Mouse (Mus musculus): ENCODE measurements around the gene Ly6g6f. TPM values are rescaled to one million over a fixed set of nuclear protein-coding genes. Genes with fewer than 3 reads are reported as not detected.

Ly6g6f gene
- polyA plus RNA-seq, 1 experiment from 2014 or later = not detected

- H3K36me3 ChIP-seq (ENCODE audit: control insufficient read depth, insufficient read depth, low read length) = peaks cover 31% of the 10 kb centered on the region
- peak overlapping the region; percentile 92; the same call in 1 of the 2 replicates for H3K27ac ChIP-seq (ENCODE audit: low read length)
- H3K4me2 ChIP-seq (replicated peaks; ENCODE audit: low read depth, low read length) = peak overlapping the region; percentile 52
- no peaks in the 10 kb centered on the region for H3K9me3 ChIP-seq (ENCODE audit: control insufficient read depth, low read depth, low read length)
- H3K4me3 ChIP-seq (ENCODE audit: low read depth, low read length) = peak overlapping the region; percentile 54
- WGBS = 61% methylated on average over 8 of the region's 8 CpGs
- no peak for ATAC-seq (ENCODE audit: insufficient number of reproducible peaks, insufficient read depth, low FRiP score, low read depth)
- H3K9ac ChIP-seq (replicated peaks; ENCODE audit: low read depth, low read length) = peak overlapping the region; percentile 77; the same call in 1 of the 2 replicates
- no peaks in the 10 kb centered on the region for H3K27me3 ChIP-seq (ENCODE audit: control insufficient read depth, insufficient read depth, low read length)
- peaks cover 10% of the 10 kb centered on the region for H3K4me1 ChIP-seq (ENCODE audit: control insufficient read depth, insufficient read depth, low read length)
These were observed 4.9 kb upstream of the Ly6g6f start for GRCm38 (mm10) chr17:35090166-35090932.

GRCm38 (mm10) chr17:35088825-35089644 is 3.6 kb upstream of the Ly6g6f start, which contains the start of gene Abhd16a:
Gene Abhd16a, plus strand, starts transcription at chr17:35089263.
- H3K36me3 ChIP-seq (ENCODE audit: control insufficient read depth, insufficient read depth, low read length) = peaks cover 21% of the 10 kb centered on the region
- H3K9me3 ChIP-seq (ENCODE audit: control insufficient read depth, low read depth, low read length) = no peaks in the 10 kb centered on the region
- WGBS = 3% methylated on average over 67 of the region's 67 CpGs
- H3K9ac ChIP-seq (replicated peaks; ENCODE audit: low read depth, low read length) = peak within 1 kb of the TSS; percentile 77
- ATAC-seq (ENCODE audit: insufficient number of reproducible peaks, insufficient read depth, low FRiP score, low read depth) = peak; percentile 96
- H3K27me3 ChIP-seq (ENCODE audit: control insufficient read depth, insufficient read depth, low read length) = no peaks in the 10 kb centered on the region
- H3K4me2 ChIP-seq (replicated peaks; ENCODE audit: low read depth, low read length) = peak within 1 kb of the TSS; percentile 52
- peaks cover 10% of the 10 kb centered on the region for H3K4me1 ChIP-seq (ENCODE audit: control insufficient read depth, insufficient read depth, low read length)
- H3K27ac ChIP-seq (ENCODE audit: low read length) = peak within 1 kb of the TSS; percentile 92
- H3K4me3 ChIP-seq (ENCODE audit: low read depth, low read length) = peak within 1 kb of the TSS; percentile 54

- H3K27me3 ChIP-seq (ENCODE audit: control insufficient read depth, insufficient read depth, low read length) = no peaks in the 10 kb centered on the region
- no peak overlapping the region for H3K9ac ChIP-seq (replicated peaks; ENCODE audit: low read depth, low read length)
- H3K27ac ChIP-seq (ENCODE audit: low read length) = no peak overlapping the region
- peaks cover 10% of the 10 kb centered on the region for H3K4me1 ChIP-seq (ENCODE audit: control insufficient read depth, insufficient read depth, low read length)
- 43% methylated on average over 2 of the region's 2 CpGs for WGBS
- H3K36me3 ChIP-seq (ENCODE audit: control insufficient read depth, insufficient read depth, low read length) = peaks cover 16% of the 10 kb centered on the region
- H3K4me2 ChIP-seq (replicated peaks; ENCODE audit: low read depth, low read length) = no peak overlapping the region
- H3K4me3 ChIP-seq (ENCODE audit: low read depth, low read length) = no peak overlapping the region
- no peak for ATAC-seq (ENCODE audit: insufficient number of reproducible peaks, insufficient read depth, low FRiP score, low read depth)
- no peaks in the 10 kb centered on the region for H3K9me3 ChIP-seq (ENCODE audit: control insufficient read depth, low read depth, low read length)
These were observed 2.7 kb upstream of the Ly6g6f start for GRCm38 (mm10) chr17:35088151-35088550.

GRCm38 (mm10) chr17:35083929-35084497 is 1.4 kb downstream of the Ly6g6f start:
- no peaks in the 10 kb centered on the region for H3K27me3 ChIP-seq (ENCODE audit: control insufficient read depth, insufficient read depth, low read length)
- WGBS = 79% methylated on average over 3 of the region's 3 CpGs
- no peaks in the 10 kb centered on the region for H3K4me1 ChIP-seq (ENCODE audit: control insufficient read depth, insufficient read depth, low read length)
- H3K27ac ChIP-seq (ENCODE audit: low read length) = no peak overlapping the region
- H3K9me3 ChIP-seq (ENCODE audit: control insufficient read depth, low read depth, low read length) = no peaks in the 10 kb centered on the region
- ATAC-seq (ENCODE audit: insufficient number of reproducible peaks, insufficient read depth, low FRiP score, low read depth) = no peak
- no peaks in the 10 kb centered on the region for H3K36me3 ChIP-seq (ENCODE audit: control insufficient read depth, insufficient read depth, low read length)
- H3K9ac ChIP-seq (replicated peaks; ENCODE audit: low read depth, low read length) = no peak overlapping the region
- no peak overlapping the region for H3K4me2 ChIP-seq (replicated peaks; ENCODE audit: low read depth, low read length)
- no peak overlapping the region for H3K4me3 ChIP-seq (ENCODE audit: low read depth, low read length)

- Histone ChIP-seq H3K4me1 (ENCODE audit: control insufficient read depth, insufficient read depth, low read length) (no peaks in the 10 kb centered on the region), H3K27ac (ENCODE audit: low read length) (no peak overlapping the region), H3K27me3 (ENCODE audit: control insufficient read depth, insufficient read depth, low read length) (no peaks in the 10 kb centered on the region), H3K9ac (replicated peaks; ENCODE audit: low read depth, low read length) (no peak overlapping the region), H3K36me3 (ENCODE audit: control insufficient read depth, insufficient read depth, low read length) (no peaks in the 10 kb centered on the region), H3K9me3 (ENCODE audit: control insufficient read depth, low read depth, low read length) (no peaks in the 10 kb centered on the region), H3K4me2 (replicated peaks; ENCODE audit: low read depth, low read length) (no peak overlapping the region), H3K4me3 (ENCODE audit: low read depth, low read length) (no peak overlapping the region)
- 81% methylated on average over 16 of the region's 16 CpGs for WGBS
- ATAC-seq (ENCODE audit: insufficient number of reproducible peaks, insufficient read depth, low FRiP score, low read depth) = no peak
These were observed 2.4 kb downstream of the Ly6g6f start for GRCm38 (mm10) chr17:35082841-35083576.

GRCm38 (mm10) chr17:35080710-35081109 is 4.7 kb downstream of the Ly6g6f start:
- no peaks in the 10 kb centered on the region for H3K27me3 ChIP-seq (ENCODE audit: control insufficient read depth, insufficient read depth, low read length)
- no peak overlapping the region for H3K4me3 ChIP-seq (ENCODE audit: low read depth, low read length)
- ATAC-seq (ENCODE audit: insufficient number of reproducible peaks, insufficient read depth, low FRiP score, low read depth) = no peak
- 81% methylated on average over 4 of the region's 4 CpGs for WGBS
- no peak overlapping the region for H3K27ac ChIP-seq (ENCODE audit: low read length)
- no peak overlapping the region for H3K4me2 ChIP-seq (replicated peaks; ENCODE audit: low read depth, low read length)
- H3K9ac ChIP-seq (replicated peaks; ENCODE audit: low read depth, low read length) = no peak overlapping the region
- H3K9me3 ChIP-seq (ENCODE audit: control insufficient read depth, low read depth, low read length) = no peaks in the 10 kb centered on the region
- H3K36me3 ChIP-seq (ENCODE audit: control insufficient read depth, insufficient read depth, low read length) = no peaks in the 10 kb centered on the region
- H3K4me1 ChIP-seq (ENCODE audit: control insufficient read depth, insufficient read depth, low read length) = 0 out of 2 replicates have a peak, but pooled peaks cover 13% of the 10 kb centered on the region

- H3K9me3 ChIP-seq (ENCODE audit: control insufficient read depth, low read depth, low read length) = no peaks in the 10 kb centered on the region
- no peak overlapping the region for H3K27ac ChIP-seq (ENCODE audit: low read length)
- H3K4me2 ChIP-seq (replicated peaks; ENCODE audit: low read depth, low read length) = no peak overlapping the region
- H3K27me3 ChIP-seq (ENCODE audit: control insufficient read depth, insufficient read depth, low read length) = no peaks in the 10 kb centered on the region
- no peak overlapping the region for H3K9ac ChIP-seq (replicated peaks; ENCODE audit: low read depth, low read length)
- WGBS = 46% methylated on average over 6 of the region's 6 CpGs
- H3K4me3 ChIP-seq (ENCODE audit: low read depth, low read length) = no peak overlapping the region
- ATAC-seq (ENCODE audit: insufficient number of reproducible peaks, insufficient read depth, low FRiP score, low read depth) = no peak
- H3K4me1 ChIP-seq (ENCODE audit: control insufficient read depth, insufficient read depth, low read length) = 0 out of 2 replicates have a peak, but pooled peaks cover 13% of the 10 kb centered on the region
- H3K36me3 ChIP-seq (ENCODE audit: control insufficient read depth, insufficient read depth, low read length) = no peaks in the 10 kb centered on the region
These were observed 5.2 kb downstream of the Ly6g6f start for GRCm38 (mm10) chr17:35080248-35080647.

GRCm38 (mm10) chr17:35079778-35080177 is 5.6 kb downstream of the Ly6g6f start:
- 56% methylated on average over 9 of the region's 9 CpGs for WGBS
- no peak overlapping the region for H3K4me2 ChIP-seq (replicated peaks; ENCODE audit: low read depth, low read length)

More at GRCm38 (mm10) chr17:35079778-35080177, 5.6 kb downstream of the Ly6g6f start:
- Histone ChIP-seq H3K36me3 (ENCODE audit: control insufficient read depth, insufficient read depth, low read length) (no peaks in the 10 kb centered on the region), H3K4me3 (ENCODE audit: low read depth, low read length) (no peak overlapping the region), H3K27me3 (ENCODE audit: control insufficient read depth, insufficient read depth, low read length) (no peaks in the 10 kb centered on the region), H3K4me1 (ENCODE audit: control insufficient read depth, insufficient read depth, low read length) (0 out of 2 replicates have a peak, but pooled peaks cover 13% of the 10 kb centered on the region), H3K27ac (ENCODE audit: low read length) (no peak overlapping the region), H3K9me3 (ENCODE audit: control insufficient read depth, low read depth, low read length) (no peaks in the 10 kb centered on the region), H3K9ac (replicated peaks; ENCODE audit: low read depth, low read length) (no peak overlapping the region)
- peak; percentile 38; the same call in 1 of the 2 replicates for ATAC-seq (ENCODE audit: insufficient number of reproducible peaks, insufficient read depth, low FRiP score, low read depth)

Data from stomach, embryonic 14.5 days (tissue).